Mouse (Mus musculus) MEL (cell line): ENCODE results near the gene Pde10a.

ENCODE experiments used
- CTCF ChIP-seq, 3 experiments: IDR thresholded peaks in 2 of 3; conservative IDR thresholded peaks in 1 of 3; 2 replicates each; pipeline ENCODE4 v1.5.1; 2011 to 2012; ENCODE audit warnings: low read length in 3 of 3, low read depth in 2 of 3, mild to moderate bottlenecking in 2 of 3, improper control_type of control experiment in 1 of 3, inconsistent platforms in 1 of 3, mixed read lengths in 1 of 3, moderate library complexity in 1 of 3; ENCODE audit not compliant: control insufficient read depth in 1 of 3, insufficient read depth in 1 of 3, poor library complexity in 1 of 3, severe bottlenecking in 1 of 3
- MAFK ChIP-seq: IDR thresholded peaks from 2 replicates; pipeline ENCODE4 v1.6.1; 2011; ENCODE audit warnings: low read depth, mild to moderate bottlenecking, low read length, improper control_type of control experiment, borderline replicate concordance
- POLR2A ChIP-seq, 2 experiments: IDR thresholded peaks; 2 replicates each; pipeline ENCODE4 v1.6.1; 2011 to 2012; ENCODE audit warnings: low read length in 2 of 2, mild to moderate bottlenecking in 2 of 2, control low read depth in 1 of 2, improper control_type of control experiment in 1 of 2, low read depth in 1 of 2, moderate library complexity in 1 of 2; ENCODE audit not compliant: control insufficient read depth in 1 of 2, insufficient read depth in 1 of 2, poor library complexity in 1 of 2
- USF1 ChIP-seq: IDR thresholded peaks from 2 replicates; pipeline ENCODE4 v1.6.1; 2014; ENCODE audit warnings: low read depth, mild to moderate bottlenecking, inconsistent platforms, low read length, improper control_type of control experiment, moderate library complexity

- TF ChIP-seq MAFK (no peak), POLR2A (IDR thresholded peaks at IDR 0.05; ENCODE audit: control insufficient read depth in 1 of 2, insufficient read depth in 1 of 2, low read depth in 1 of 2, low read length in 2 of 2, poor library complexity in 1 of 2) (no peak), CTCF (IDR thresholded peaks at IDR 0.05 in 2 of 3, conservative IDR thresholded peaks at IDR 0.05 in 1 of 3; ENCODE audit: control insufficient read depth in 1 of 3, insufficient read depth in 1 of 3, low read depth in 2 of 3, low read length in 3 of 3, poor library complexity in 1 of 3, severe bottlenecking in 1 of 3) (no peak), USF1 (no peak)
These were observed 25.5 kb upstream of the Pde10a start for GRCm38 (mm10) chr17:8499564-8500117.
